Mouse (Mus musculus): Measurements from ENCODE around the gene Tescl. TPM values are rescaled to one million over a fixed set of nuclear protein-coding genes. Genes with fewer than 3 reads are reported as not detected.

Gene Tescl
- polyA plus RNA-seq, 1 experiment from 2014 or later: not detected

GRCm38 (mm10) chr7:24299823-24300481 lies 33.8 kb downstream of the Tescl start:
- H3K27ac ChIP-seq (ENCODE audit: low read depth): peak overlapping the region; percentile 93; the same call in 1 of the 2 replicates
- H3K9ac ChIP-seq: peak overlapping the region; percentile 54
- no peaks in the 10 kb centered on the region for H3K9me3 ChIP-seq (ENCODE audit: low read depth, low read length)
- H3K36me3 ChIP-seq (ENCODE audit: insufficient read depth): peaks cover 31% of the 10 kb centered on the region
- WGBS: under 1% methylated on average over 18 of the region's 18 CpGs
- ATAC-seq (ENCODE audit: insufficient read depth): peak; percentile 25; the same call in 1 of the 2 replicates
- peak overlapping the region; percentile 72 for H3K4me3 ChIP-seq (ENCODE audit: low read depth, low read length)
- H3K4me2 ChIP-seq: peak overlapping the region; percentile 91
- peak; percentile 39 for DNase-seq
- H3K4me1 ChIP-seq (ENCODE audit: insufficient read depth): peaks cover 6% of the 10 kb centered on the region; the same call in 1 of the 2 replicates
- no peak for TF ChIP-seq CTCF (IDR thresholded peaks at IDR 0.05; ENCODE audit: low read depth)
- H3K27me3 ChIP-seq (ENCODE audit: insufficient read depth, low read length): no peaks in the 10 kb centered on the region

- Histone ChIP-seq H3K4me3 (ENCODE audit: low read depth, low read length) (peak overlapping the region; percentile 72), H3K27me3 (ENCODE audit: insufficient read depth, low read length) (no peaks in the 10 kb centered on the region), H3K4me1 (ENCODE audit: insufficient read depth) (peaks cover 6% of the 10 kb centered on the region; the same call in 1 of the 2 replicates), H3K9ac (peak overlapping the region; percentile 79), H3K36me3 (ENCODE audit: insufficient read depth) (peaks cover 39% of the 10 kb centered on the region), H3K27ac (ENCODE audit: low read depth) (peak overlapping the region; percentile 93), H3K4me2 (peak overlapping the region; percentile 91), H3K9me3 (ENCODE audit: low read depth, low read length) (no peaks in the 10 kb centered on the region)
- ATAC-seq (ENCODE audit: insufficient read depth) (peak; percentile 94), DNase-seq (peak; percentile 97)
- peak; percentile 58 for TF ChIP-seq CTCF (IDR thresholded peaks at IDR 0.05; ENCODE audit: low read depth)
- under 1% methylated on average over 46 of the region's 47 CpGs for WGBS
These were observed 34.6 kb downstream of the Tescl start for GRCm38 (mm10) chr7:24298973-24299708.

DNA sequence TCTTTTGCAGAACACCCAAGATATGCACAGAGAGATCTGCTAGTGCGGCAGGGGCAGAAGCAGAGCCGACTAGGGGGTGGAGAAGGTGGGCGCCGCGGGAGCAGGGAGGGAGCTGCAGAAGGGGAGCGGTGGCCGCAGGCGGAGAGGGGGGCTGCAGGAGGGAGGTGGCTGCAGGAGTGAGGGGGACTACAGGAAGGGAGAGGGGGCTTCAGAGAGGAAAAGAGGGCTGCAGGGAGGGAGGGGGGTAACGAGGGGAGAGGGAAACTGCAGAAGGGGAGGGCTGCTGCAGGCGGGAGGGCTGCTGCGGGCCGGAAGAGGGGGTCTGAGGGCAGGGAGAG lies 35.1 kb downstream of the Tescl start:
- peak overlapping the region; percentile 93 for H3K27ac ChIP-seq (ENCODE audit: low read depth)
- H3K9ac ChIP-seq: peak overlapping the region; percentile 79
- ATAC-seq (ENCODE audit: insufficient read depth) (0 out of 2 replicates have a peak, but pooled peaks have one; percentile 1), DNase-seq (no peak)
- no peaks in the 10 kb centered on the region for H3K27me3 ChIP-seq (ENCODE audit: insufficient read depth, low read length)
- no peak for TF ChIP-seq CTCF (IDR thresholded peaks at IDR 0.05; ENCODE audit: low read depth)
- H3K4me1 ChIP-seq (ENCODE audit: insufficient read depth): peaks cover 6% of the 10 kb centered on the region; the same call in 1 of the 2 replicates
- under 1% methylated on average over 11 of the region's 12 CpGs for WGBS
- H3K4me2 ChIP-seq: peak overlapping the region; percentile 91
- H3K9me3 ChIP-seq (ENCODE audit: low read depth, low read length): no peaks in the 10 kb centered on the region
- peak overlapping the region; percentile 72 for H3K4me3 ChIP-seq (ENCODE audit: low read depth, low read length)
- peaks cover 44% of the 10 kb centered on the region for H3K36me3 ChIP-seq (ENCODE audit: insufficient read depth)

GRCm38 (mm10) chr7:24297361-24298095 lies 36.2 kb downstream of the Tescl start:
- no peak for DNase-seq

DNA sequence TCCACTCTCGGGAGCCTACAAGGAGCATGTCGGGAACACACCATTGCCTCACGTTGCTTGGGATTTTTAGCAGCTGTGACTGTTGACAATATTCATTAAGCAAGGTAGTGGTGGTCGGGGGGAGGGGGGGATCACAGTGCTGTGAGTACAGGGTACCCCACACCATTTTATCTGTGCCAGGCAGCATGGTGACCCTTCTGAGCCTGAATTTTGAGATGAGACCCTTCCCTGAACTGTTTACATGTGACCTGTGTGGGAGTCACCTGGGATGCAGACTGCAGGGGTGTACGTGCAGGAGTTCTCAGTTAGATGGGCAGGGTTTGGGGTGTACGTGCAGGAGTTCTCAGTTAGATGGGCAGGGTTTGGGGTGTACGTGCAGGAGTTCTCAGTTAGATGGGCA lies 37.4 kb downstream of the Tescl start:
- ATAC-seq (ENCODE audit: insufficient read depth): no peak
- no peak for TF ChIP-seq CTCF (IDR thresholded peaks at IDR 0.05; ENCODE audit: low read depth)
- peaks cover 6% of the 10 kb centered on the region; the same call in 1 of the 2 replicates for H3K4me1 ChIP-seq (ENCODE audit: insufficient read depth)
- H3K4me2 ChIP-seq: no peak overlapping the region
- WGBS: 92% methylated on average over 7 of the region's 7 CpGs
- H3K9me3 ChIP-seq (ENCODE audit: low read depth, low read length): no peaks in the 10 kb centered on the region
- H3K27ac ChIP-seq (ENCODE audit: low read depth): no peak overlapping the region
- H3K36me3 ChIP-seq (ENCODE audit: insufficient read depth): peaks cover 53% of the 10 kb centered on the region
- H3K9ac ChIP-seq: no peak overlapping the region
- DNase-seq: no peak
- no peak overlapping the region for H3K4me3 ChIP-seq (ENCODE audit: low read depth, low read length)
- H3K27me3 ChIP-seq (ENCODE audit: insufficient read depth, low read length): no peaks in the 10 kb centered on the region

More at GRCm38 (mm10) chr7:24297361-24298095, 36.2 kb downstream of the Tescl start:
- peaks cover 48% of the 10 kb centered on the region for H3K36me3 ChIP-seq (ENCODE audit: insufficient read depth)
- peak overlapping the region; percentile 79; the same call in 1 of the 2 replicates for H3K9ac ChIP-seq
- no peaks in the 10 kb centered on the region for H3K9me3 ChIP-seq (ENCODE audit: low read depth, low read length)
- WGBS: 92% methylated on average over 15 of the region's 15 CpGs
- TF ChIP-seq CTCF (IDR thresholded peaks at IDR 0.05; ENCODE audit: low read depth): no peak
- no peak for ATAC-seq (ENCODE audit: insufficient read depth)
- no peaks in the 10 kb centered on the region for H3K27me3 ChIP-seq (ENCODE audit: insufficient read depth, low read length)
- H3K4me1 ChIP-seq (ENCODE audit: insufficient read depth): peaks cover 6% of the 10 kb centered on the region; the same call in 1 of the 2 replicates
- peak overlapping the region; percentile 91 for H3K4me2 ChIP-seq
- H3K27ac ChIP-seq (ENCODE audit: low read depth): no peak overlapping the region
- H3K4me3 ChIP-seq (ENCODE audit: low read depth, low read length): peak overlapping the region; percentile 72

GRCm38 (mm10) chr7:24295376-24295775 lies 38.4 kb downstream of the Tescl start:
- H3K9me3 ChIP-seq (ENCODE audit: low read depth, low read length): no peaks in the 10 kb centered on the region
- H3K4me1 ChIP-seq (ENCODE audit: insufficient read depth): peaks cover 6% of the 10 kb centered on the region; the same call in 1 of the 2 replicates
- WGBS: 96% methylated on average over 7 of the region's 7 CpGs
- H3K9ac ChIP-seq: no peak overlapping the region
- DNase-seq (no peak), ATAC-seq (ENCODE audit: insufficient read depth) (no peak)
- peaks cover 63% of the 10 kb centered on the region for H3K36me3 ChIP-seq (ENCODE audit: insufficient read depth)
- no peak overlapping the region for H3K4me2 ChIP-seq
- no peak overlapping the region for H3K4me3 ChIP-seq (ENCODE audit: low read depth, low read length)
- H3K27me3 ChIP-seq (ENCODE audit: insufficient read depth, low read length): no peaks in the 10 kb centered on the region
- TF ChIP-seq CTCF (IDR thresholded peaks at IDR 0.05; ENCODE audit: low read depth): no peak
- no peak overlapping the region for H3K27ac ChIP-seq (ENCODE audit: low read depth)

All from lung, embryonic 14.5 days (tissue).